Comparison of ENCODE assay signal across 8 mouse cellular contexts in genomic region chr11:69547071-69547470, GRCm38 (mm10). TPM values are rescaled to one million over a fixed set of nuclear protein-coding genes. Genes with fewer than 3 reads are reported as not detected.
DNase-seq lines count a peak whose midpoint lies in the region; ATAC-seq and TF ChIP-seq lines count a peak whose summit lies in the region.

No protein-coding gene starts in this region.

- peak; percentile 28; the same call in 1 of the 2 replicates for TF ChIP-seq CTCF in cerebellum, adult 2 months (IDR thresholded peaks at IDR 0.05; ENCODE audit: borderline replicate concordance, insufficient read depth, low read depth, low read length)
- no peak for TF ChIP-seq CTCF in thymus, adult 2 months (IDR thresholded peaks at IDR 0.05; ENCODE audit: borderline replicate concordance, control insufficient read depth, extremely low read depth, insufficient read depth, low read length, poor library complexity)

- no peaks in the 10 kb centered on the region for H3K27me3 ChIP-seq in cerebellum, adult 2 months (ENCODE audit: control insufficient read depth, insufficient read depth, low read length)
- peaks cover 28% of the 10 kb centered on the region for H3K27me3 ChIP-seq in heart, embryonic 12.5 days (replicated peaks)
- peaks cover 16% of the 10 kb centered on the region for H3K27me3 ChIP-seq in kidney, embryonic 15.5 days
- H3K27me3 ChIP-seq in thymus, adult 2 months (ENCODE audit: control insufficient read depth, insufficient read depth, low read length): no peaks in the 10 kb centered on the region

- peaks cover 2% of the 10 kb centered on the region for H3K4me1 ChIP-seq in cerebellum, adult 2 months (ENCODE audit: control insufficient read depth, insufficient read depth, low read length)
- H3K4me1 ChIP-seq in heart, embryonic 12.5 days (replicated peaks): peaks cover 20% of the 10 kb centered on the region
- peaks cover 35% of the 10 kb centered on the region for H3K4me1 ChIP-seq in kidney, embryonic 15.5 days
- H3K4me1 ChIP-seq in thymus, adult 2 months (replicated peaks; ENCODE audit: control insufficient read depth, insufficient read depth, low read length): peaks cover 16% of the 10 kb centered on the region

- WGBS in cerebellum, adult 2 months: 4% methylated on average over 15 of the region's 15 CpGs
- 6% methylated on average over 15 of the region's 15 CpGs for WGBS in heart, embryonic 12.5 days
- 3% methylated on average over 15 of the region's 15 CpGs for WGBS in kidney, embryonic 15.5 days
- WGBS in thymus, adult 2 months: 5% methylated on average over 15 of the region's 15 CpGs

- TF ChIP-seq POLR2A in cerebellum, adult 2 months (IDR thresholded peaks at IDR 0.05; ENCODE audit: borderline replicate concordance, insufficient read depth, low read length): no peak
- TF ChIP-seq POLR2A in thymus, adult 2 months (IDR thresholded peaks at IDR 0.05; ENCODE audit: control insufficient read depth, extremely low read depth, insufficient read depth, low read length, poor library complexity): no peak

- peak overlapping the region; percentile 67 for H3K4me3 ChIP-seq in cerebellum, adult 2 months (replicated peaks; ENCODE audit: insufficient read depth, low read depth, low read length)
- peak overlapping the region; percentile 55 for H3K4me3 ChIP-seq in heart, embryonic 12.5 days
- peak overlapping the region; percentile 52 for H3K4me3 ChIP-seq in kidney, embryonic 15.5 days (replicated peaks)
- H3K4me3 ChIP-seq in thymus, adult 2 months (ENCODE audit: control insufficient read depth, insufficient read depth, low read length): peak overlapping the region; percentile 49

- H3K4me2 ChIP-seq in heart, embryonic 12.5 days: peak overlapping the region; percentile 99
- peak overlapping the region; percentile 99 for H3K4me2 ChIP-seq in kidney, embryonic 15.5 days

- H3K9me3 ChIP-seq in heart, embryonic 12.5 days (replicated peaks): 0 out of 2 replicates have a peak, but pooled peaks cover 3% of the 10 kb centered on the region
- no peaks in the 10 kb centered on the region for H3K9me3 ChIP-seq in kidney, embryonic 15.5 days (replicated peaks)

- no peak overlapping the region for H3K27ac ChIP-seq in cerebellum, adult 2 months (ENCODE audit: insufficient read depth, low read length)
- peak overlapping the region; percentile 63 for H3K27ac ChIP-seq in heart, embryonic 12.5 days (ENCODE audit: poor library complexity, severe bottlenecking)
- H3K27ac ChIP-seq in kidney, embryonic 15.5 days: peak overlapping the region; percentile 92
- no peak overlapping the region for H3K27ac ChIP-seq in thymus, adult 2 months (ENCODE audit: control insufficient read depth, insufficient read depth, low read length)

- peak; percentile 24 to 46 for DNase-seq in cerebellum, adult 2 months
- DNase-seq in cerebellum, adult 11-12 months: no peak
- peak; percentile 36 for DNase-seq in urinary bladder, postnatal 25 days (ENCODE audit: low spot score)
- DNase-seq in urinary bladder, postnatal 4 days (ENCODE audit: low spot score in 2 of 2): no peak
- DNase-seq in lung, postnatal 10 days: peak; percentile 73
- peak; percentile 60 for DNase-seq in thymus, adult 2 months

- no peaks in the 10 kb centered on the region for H3K36me3 ChIP-seq in heart, embryonic 12.5 days
- H3K36me3 ChIP-seq in kidney, embryonic 15.5 days: no peaks in the 10 kb centered on the region
- H3K36me3 ChIP-seq in thymus, adult 2 months (ENCODE audit: control insufficient read depth, insufficient read depth, low read length): no peaks in the 10 kb centered on the region

- no peak; the same call in 1 of the 2 replicates for ATAC-seq in heart, embryonic 12.5 days (ENCODE audit: insufficient number of reproducible peaks, low FRiP score)
- peak; percentile 17; the same call in 1 of the 2 replicates for ATAC-seq in kidney, embryonic 15.5 days (replicated peaks; ENCODE audit: low FRiP score)

- peak overlapping the region; percentile 76 for H3K9ac ChIP-seq in heart, embryonic 12.5 days
- peak overlapping the region; percentile 65 for H3K9ac ChIP-seq in kidney, embryonic 15.5 days

RNA-seq across cellular contexts. Expression of gene Dnah2, which starts 1.8 kb away (rescaled TPM):
- 0.55 and 0.69 TPM in 2 replicates for polyA plus RNA-seq in cerebellum, adult 2 months (2012; rRNA removed)
- polyA plus RNA-seq in heart, embryonic 12.5 days (2016; fragmentation: Nextera tagmentation; extraction: Ambion mirVana): 0.15 and 0.59 TPM in 2 replicates
- 0.73 and 0.87 TPM in 2 replicates for polyA plus RNA-seq in kidney, embryonic 15.5 days (2015; fragmentation: Nextera tagmentation; extraction: Ambion mirVana)
- polyA plus RNA-seq in thymus, adult 2 months (2012; rRNA removed): 0.28 and 0.39 TPM in 2 replicates

RNA-seq across cellular contexts. Expression of gene Efnb3, which starts 12.9 kb away (rescaled TPM):
- polyA plus RNA-seq in cerebellum, adult 2 months (2012; rRNA removed): 84.8 and 104 TPM in 2 replicates
- polyA plus RNA-seq in heart, embryonic 12.5 days (2016; fragmentation: Nextera tagmentation; extraction: Ambion mirVana): 87.4 and 90.0 TPM in 2 replicates
- 11.9 and 14.3 TPM in 2 replicates for polyA plus RNA-seq in kidney, embryonic 15.5 days (2015; fragmentation: Nextera tagmentation; extraction: Ambion mirVana)
- 3.7 and 8.7 TPM in 2 replicates for polyA plus RNA-seq in thymus, adult 2 months (2012; rRNA removed)

RNA-seq across cellular contexts. Expression of gene Wrap53, which starts 33.0 kb away (rescaled TPM):
- polyA plus RNA-seq in cerebellum, adult 2 months (2012; rRNA removed): 18.6 and 18.8 TPM in 2 replicates
- polyA plus RNA-seq in heart, embryonic 12.5 days (2016; fragmentation: Nextera tagmentation; extraction: Ambion mirVana): 18.7 and 19.5 TPM in 2 replicates
- 26.6 and 27.9 TPM in 2 replicates for polyA plus RNA-seq in kidney, embryonic 15.5 days (2015; fragmentation: Nextera tagmentation; extraction: Ambion mirVana)
- 41.2 and 48.5 TPM in 2 replicates for polyA plus RNA-seq in thymus, adult 2 months (2012; rRNA removed)

RNA-seq across cellular contexts. Expression of gene Trp53, which starts 33.1 kb away (rescaled TPM):
- 34.7 and 35.6 TPM in 2 replicates for polyA plus RNA-seq in cerebellum, adult 2 months (2012; rRNA removed)
- 76.0 and 79.1 TPM in 2 replicates for polyA plus RNA-seq in heart, embryonic 12.5 days (2016; fragmentation: Nextera tagmentation; extraction: Ambion mirVana)
- polyA plus RNA-seq in kidney, embryonic 15.5 days (2015; fragmentation: Nextera tagmentation; extraction: Ambion mirVana): 175 and 195 TPM in 2 replicates
- 266 and 303 TPM in 2 replicates for polyA plus RNA-seq in thymus, adult 2 months (2012; rRNA removed)

RNA-seq across cellular contexts. Expression of gene Atp1b2, which starts 58.7 kb away (rescaled TPM):
- 890 and 950 TPM in 2 replicates for polyA plus RNA-seq in cerebellum, adult 2 months (2012; rRNA removed)
- 30.9 and 31.1 TPM in 2 replicates for polyA plus RNA-seq in heart, embryonic 12.5 days (2016; fragmentation: Nextera tagmentation; extraction: Ambion mirVana)
- polyA plus RNA-seq in kidney, embryonic 15.5 days (2015; fragmentation: Nextera tagmentation; extraction: Ambion mirVana): 11.2 and 13.5 TPM in 2 replicates
- 3.4 and 4.2 TPM in 2 replicates for polyA plus RNA-seq in thymus, adult 2 months (2012; rRNA removed)

Comparison
In these comparisons a context has a peak if more than half of its experiments do, and no peak if none do; other contexts are left out.
1. DNase-seq: peak in cerebellum, adult 2 months (2 of 2), urinary bladder, postnatal 25 days (single experiment), lung, postnatal 10 days (single experiment) and thymus, adult 2 months (single experiment); none in cerebellum, adult 11-12 months (single experiment) and urinary bladder, postnatal 4 days (0 of 2).
2. H3K27ac ChIP-seq: peak in heart, embryonic 12.5 days (single experiment) and kidney, embryonic 15.5 days (single experiment); none in cerebellum, adult 2 months (single experiment) and thymus, adult 2 months (single experiment).
3. Peak in every context shown above with its lines, with median percentiles within 50 percentile points of each other: H3K4me3 ChIP-seq.